Mouse (Mus musculus): Measurements from ENCODE around the gene Cwf19l2.

Gene Cwf19l2

DNA sequence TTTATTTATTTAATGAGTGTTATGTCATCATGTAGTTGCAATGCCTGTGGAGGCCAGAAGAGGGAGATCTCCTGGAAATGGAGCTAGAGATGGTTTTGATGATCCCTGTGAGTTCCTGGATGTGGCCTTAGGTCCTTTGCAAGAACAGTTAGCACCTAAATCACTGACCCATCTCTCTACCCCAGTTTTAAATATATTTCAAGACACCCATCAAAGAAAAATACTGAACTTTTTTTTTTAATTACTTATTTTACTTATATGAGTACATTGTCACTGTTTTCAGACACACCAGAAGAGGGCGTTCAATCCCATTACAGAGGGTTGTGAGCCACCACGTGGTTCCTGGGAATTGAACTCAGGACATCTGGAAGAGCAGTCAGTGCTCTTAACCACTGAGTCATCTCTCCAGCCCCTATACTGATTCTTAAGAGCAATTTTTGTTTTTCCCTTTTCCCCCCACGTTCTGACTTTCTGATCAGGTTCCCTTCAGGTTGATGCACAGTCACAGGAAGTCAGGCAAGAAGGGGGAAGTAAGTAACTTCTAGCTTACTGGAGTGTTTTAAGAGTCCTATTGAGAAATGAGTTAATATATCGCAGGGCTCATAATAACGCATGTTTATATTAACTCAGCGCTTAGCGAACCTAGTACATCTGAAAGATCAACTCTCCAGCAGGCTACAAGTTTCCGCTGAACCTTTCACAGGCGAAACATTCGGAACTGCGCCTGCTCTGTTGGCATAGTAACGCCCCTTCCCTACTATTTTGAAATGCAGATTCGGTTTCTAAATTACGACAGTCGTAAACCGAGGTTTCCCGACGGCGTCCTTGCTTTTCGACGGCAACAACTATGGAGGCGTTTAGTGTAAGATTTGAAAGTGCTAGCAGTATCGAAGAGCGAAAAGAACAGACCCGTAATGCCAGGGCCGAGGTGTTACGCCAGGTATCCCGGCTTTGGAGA, at the start of gene Cwf19l2:
Cwf19l2 (plus strand) TSS at position 342 of the 958 bp plus-strand sequence.
- DNase-seq (ENCODE audit: low read depth, low spot score): peak; percentile 95

DNA sequence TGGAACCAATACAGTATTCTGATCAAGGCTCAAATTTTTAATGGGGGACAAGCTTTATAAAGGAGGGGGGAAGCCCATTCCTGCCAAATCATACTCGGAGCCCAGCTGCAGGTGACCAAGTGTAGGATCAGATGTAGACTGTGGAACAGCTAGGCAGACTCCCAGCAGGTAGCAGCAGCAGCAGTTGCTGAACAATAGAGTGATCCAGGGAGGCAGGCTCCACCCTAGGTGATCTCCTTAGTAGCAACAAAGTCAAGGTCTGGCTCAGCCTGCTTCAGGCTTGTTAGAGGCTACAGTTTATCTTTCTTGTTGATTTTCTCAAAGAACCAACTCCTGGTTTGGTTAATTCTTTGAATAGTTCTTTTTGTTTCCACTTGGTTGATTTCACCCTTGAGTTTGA, 27.1 kb upstream of the Cwf19l2 start:
- peak; percentile 86 for DNase-seq (ENCODE audit: low read depth, low spot score)

DNA sequence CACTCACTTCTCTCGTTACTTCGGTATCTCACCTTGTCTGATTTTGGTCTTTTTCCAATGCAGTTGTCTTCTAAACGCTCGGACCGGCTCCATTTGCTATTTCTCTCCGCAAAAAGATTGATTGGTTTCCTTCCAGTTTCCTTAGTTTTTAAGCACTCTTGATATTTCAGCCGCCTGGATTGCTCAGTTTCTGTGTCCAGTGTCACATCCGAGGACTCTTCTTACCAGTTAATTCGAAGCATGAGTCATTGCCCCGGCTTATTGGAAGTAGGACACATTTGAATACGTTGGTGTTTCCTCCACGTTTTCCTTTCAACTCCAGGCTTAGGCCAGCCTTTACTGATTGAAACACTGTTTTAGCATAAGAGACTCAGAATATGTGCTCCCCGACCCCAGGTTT, 980 bp downstream of the Cwf19l2 start:
- peak; percentile 39 for DNase-seq (ENCODE audit: low read depth, low spot score)

DNA sequence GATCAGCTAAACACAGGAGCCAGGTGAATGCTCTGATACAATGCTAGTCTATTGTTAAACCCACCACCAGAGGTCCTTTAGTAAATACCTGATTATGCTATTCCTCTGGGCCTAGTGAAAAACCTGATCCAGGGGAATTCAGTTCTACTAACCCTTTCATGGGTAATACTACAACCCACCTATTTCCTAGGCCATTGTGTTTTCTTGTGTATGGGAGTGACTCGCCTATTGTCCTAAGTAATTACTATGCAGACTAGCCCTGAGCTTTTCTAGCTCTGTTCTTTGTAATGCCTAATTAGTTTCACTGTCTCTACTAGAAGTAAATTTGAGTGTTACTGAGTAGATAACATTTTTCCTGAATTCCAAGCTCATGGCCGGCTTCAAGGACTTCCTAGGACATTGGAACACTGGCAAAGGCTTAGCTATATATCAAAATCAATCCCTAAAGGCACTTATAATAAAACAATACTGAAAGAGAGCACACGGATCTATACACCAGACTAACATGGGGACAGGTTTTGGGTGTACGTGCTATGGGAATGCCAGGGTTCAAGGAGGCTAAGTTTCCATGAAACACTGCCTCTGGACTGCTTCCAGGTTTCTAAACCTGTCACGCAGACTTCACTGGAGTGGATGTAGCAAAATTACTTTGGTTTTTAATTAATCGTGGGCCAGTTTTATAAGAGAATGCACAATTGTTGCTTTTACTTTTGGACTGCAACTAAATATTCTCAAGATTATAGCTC, 36.3 kb downstream of the Cwf19l2 start:
- peak; percentile 92 for DNase-seq (ENCODE audit: low read depth, low spot score)

DNA sequence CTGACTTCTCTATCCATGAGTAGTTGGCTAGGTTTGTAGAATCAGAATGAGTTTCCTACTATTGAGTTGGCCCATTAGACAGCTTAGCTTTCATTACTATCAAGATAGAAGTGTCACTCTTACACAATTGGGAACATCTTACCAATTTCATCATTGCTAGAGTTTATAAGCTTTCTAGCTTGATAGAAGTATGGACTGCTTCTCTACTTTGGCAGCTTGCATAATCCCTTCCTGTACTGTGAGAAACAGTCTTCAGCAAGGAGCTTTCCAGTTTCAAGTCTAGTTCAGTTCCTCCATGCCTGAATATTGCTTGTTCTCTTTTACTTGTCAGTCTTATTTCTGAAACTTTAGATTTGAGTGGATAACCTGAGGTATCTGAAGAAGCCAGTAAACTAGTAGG, 68.5 kb downstream of the Cwf19l2 start:
- no peak for DNase-seq (ENCODE audit: low read depth, low spot score)

GRCm38 (mm10) chr9:3518645-3519044, 115.3 kb downstream of the Cwf19l2 start:
- no peak for DNase-seq (ENCODE audit: low read depth, low spot score)

DNA sequence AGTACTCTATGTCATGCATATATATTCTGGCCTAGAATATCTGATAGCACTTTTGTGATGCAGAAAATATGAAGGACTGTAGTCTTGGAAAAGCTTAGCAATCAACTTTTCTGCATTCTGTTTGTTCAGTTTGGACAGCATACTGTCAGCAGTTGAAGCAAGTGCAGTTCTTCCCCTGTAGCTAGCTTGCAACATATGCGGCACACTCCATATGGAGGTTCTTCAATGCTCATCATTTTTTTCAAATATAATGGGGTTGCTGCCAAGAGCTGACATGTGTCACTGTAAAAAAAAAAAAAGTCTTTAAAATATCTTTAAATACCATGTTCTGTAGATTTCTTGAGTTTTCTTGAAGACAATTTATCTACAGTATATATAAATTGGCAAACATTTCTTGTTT, 115.8 kb downstream of the Cwf19l2 start:
- DNase-seq (ENCODE audit: low read depth, low spot score): no peak

DNA sequence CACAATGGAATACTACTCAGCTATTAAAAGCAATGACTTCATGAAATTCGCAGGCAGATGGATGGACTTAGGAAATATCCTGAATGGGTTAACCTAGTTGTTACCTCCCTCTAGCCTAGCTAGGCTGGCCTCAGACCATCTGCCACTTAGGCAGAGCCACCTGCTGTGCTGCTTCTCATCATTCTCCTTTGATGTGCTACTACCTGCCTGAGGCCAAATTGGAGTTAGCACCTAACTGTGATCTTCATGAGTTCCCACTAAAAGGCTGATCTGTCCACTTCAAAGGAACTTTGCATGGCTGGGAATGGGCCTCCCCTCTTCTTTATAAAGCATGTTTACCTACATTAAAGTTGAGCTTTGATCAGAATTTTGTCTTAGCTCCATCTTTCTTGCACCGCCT, 117.6 kb downstream of the Cwf19l2 start:
- peak; percentile 86 for DNase-seq (ENCODE audit: low read depth, low spot score)
